Mouse (Mus musculus) thymus, postnatal 14 days (tissue): ENCODE results near the gene Hjurp.

Experiments
- DNase-seq: peaks from one replicate; pipeline ENCODE4 v3.0.0; 2021

The Hjurp gene

DNA sequence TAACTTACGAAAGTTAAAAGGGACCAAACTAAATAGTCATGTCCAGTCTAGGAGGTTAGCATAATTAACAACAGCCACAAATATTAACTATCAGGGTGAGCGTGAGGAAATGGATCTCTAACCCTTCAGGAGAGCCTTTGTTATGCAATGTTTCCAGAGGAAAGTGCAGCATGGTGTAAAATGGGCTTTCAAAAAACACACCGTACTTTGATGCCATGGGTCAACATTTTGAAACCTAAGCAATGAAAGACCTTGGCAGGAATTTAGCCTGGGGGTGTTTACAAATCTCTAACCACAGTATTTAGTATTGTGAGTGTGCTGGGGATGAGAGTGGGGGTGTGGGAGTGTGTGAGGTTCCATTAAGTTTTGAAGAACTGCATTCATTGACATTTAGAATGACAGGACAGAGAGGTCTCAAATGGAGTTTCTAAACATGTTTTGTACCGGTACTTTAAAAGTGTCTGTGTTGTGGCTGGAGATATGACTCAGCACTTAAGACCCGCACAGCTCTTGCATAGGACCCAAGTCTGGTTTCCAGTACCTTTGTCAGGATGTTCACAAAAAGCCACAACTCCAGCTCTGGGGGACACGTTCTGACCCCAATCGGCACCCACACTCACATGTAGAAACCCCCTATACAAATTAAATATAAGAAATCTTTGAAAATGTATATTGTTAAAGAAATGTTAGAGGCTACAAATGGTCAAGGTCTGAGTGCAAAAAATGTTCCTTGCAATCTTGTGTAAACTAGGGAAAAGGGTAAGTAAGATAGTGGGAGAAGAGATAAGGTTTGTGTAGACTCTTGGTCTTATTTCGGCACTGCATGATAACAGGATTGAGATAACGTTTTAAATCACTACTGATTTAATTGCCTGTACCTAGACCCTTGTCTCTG, 1.9 kb upstream of the Hjurp start:
- no peak for DNase-seq

DNA sequence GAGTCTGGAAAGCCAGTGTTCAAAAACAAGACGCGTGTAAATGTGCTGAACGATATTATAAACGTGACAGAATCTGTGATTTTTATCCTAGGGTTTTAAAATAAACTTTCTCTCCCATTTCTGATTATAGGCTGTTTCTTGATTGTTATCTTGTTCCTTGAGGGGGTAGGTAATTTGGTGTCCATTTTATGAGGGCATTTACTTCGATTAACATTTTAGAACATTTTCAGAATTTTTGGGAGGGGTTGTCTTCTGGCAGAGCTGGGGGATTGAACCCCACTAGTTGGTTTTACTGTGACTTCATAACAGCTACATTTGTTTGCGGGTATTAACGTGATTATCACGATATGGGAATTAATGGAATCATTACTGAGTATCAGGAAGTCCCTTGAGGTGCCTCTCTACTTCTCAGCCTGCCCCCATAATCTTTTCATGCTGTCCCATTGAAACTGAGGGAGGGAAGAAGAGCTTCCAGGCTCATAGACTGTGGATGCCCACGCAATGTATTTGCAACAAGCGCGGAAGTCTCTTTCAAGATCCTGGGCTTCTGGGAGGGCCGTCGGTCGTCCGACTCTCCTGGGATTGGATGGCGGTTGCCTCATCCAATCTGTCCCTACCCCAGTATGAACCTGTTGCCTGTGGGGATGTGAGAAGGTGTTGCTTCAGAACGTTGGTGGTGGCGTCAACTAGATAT, 532 bp upstream of the Hjurp start:
- DNase-seq: no peak

DNA sequence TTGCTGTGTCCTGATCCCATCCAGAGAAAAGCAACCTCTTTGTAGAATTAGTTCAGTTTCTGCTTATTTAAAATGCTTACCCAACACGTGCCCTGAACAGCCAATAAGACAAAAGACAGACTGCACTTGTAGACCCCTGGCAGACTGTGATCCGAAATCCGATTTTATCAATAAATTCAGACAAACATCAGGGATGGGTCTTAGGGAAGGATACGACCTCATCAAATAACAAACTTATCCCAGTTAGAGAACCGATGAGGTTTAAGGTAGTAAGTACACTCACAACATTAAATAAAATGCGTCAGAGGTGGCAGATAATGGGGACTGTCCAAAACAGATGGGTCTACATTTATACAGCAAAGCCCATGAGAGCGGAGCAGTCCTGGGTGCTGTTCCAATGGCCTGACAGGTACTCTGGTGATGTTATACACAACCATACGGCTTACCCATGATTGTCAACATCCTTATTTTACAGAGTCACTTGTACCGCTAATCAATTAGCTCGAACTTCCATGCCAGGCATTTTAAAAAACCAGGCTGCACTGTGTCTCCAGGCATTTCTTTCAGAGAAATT, 822 bp downstream of the Hjurp start:
- DNase-seq: peak; percentile 28

DNA sequence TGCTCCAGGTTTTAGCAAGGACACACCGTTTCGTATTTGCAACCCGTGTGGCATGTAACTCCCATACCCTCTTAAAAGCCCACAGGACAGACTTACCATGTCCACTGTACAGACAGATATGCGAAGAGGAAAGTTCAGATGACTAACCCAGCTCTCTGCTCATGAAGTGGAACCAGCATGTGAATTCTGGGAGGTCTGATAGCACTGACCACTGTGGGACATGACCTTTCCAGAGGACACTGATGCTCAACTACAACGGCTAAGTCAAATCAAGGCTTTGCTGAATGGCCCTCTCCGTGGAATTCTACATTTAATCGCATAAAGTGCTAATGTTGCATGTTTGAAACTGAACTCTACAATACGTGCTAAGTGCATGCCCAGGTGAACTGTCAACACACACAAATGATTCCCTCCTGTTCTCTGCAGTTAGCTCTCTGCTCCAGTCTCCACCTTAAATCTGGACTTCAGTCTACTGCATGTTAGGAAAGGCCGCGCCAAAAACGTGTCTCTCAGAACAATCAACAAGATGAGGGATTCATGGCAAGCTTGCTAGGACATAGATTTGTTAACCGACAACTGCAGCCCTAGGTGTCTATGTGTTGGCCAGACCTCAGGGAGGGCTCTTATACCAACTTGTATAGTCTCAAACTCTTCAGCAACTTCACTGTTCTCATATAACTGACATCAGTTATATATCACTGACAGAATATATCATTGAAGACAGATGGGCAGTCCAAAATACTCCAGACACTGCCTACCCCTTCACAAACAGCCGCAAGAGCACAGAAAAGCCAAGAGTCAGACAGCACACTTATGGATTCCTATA, 1.5 kb downstream of the Hjurp start:
- peak; percentile 36 for DNase-seq

DNA sequence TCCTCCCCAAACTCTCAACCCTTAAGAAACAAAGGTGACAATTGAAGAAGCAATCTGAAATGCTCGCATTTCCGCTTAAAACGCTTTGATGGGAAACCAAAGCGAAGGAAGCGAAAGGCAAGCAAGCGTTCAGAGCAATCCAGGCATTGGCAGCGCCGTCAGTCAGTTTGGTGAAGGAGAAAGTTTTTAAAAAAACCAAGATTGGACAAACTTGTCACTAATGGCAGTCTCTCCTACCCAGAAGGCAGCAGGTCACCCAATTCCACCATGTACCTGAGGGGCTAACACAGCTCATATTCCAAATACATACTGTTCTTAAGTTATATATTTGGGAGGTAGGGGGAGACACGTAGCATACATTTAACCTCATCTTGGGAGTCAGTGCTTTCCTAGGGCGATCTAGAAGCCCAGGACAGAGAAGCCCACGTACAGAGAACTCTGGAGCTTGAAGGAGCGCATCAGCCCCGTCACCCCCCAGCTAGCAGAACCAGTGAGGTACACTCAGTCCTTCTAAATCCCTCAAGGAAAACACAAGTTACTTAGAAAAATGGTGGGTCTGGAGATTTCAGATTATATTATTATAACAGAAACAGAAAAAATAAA, 2.3 kb downstream of the Hjurp start:
- peak; percentile 19 for DNase-seq

DNA sequence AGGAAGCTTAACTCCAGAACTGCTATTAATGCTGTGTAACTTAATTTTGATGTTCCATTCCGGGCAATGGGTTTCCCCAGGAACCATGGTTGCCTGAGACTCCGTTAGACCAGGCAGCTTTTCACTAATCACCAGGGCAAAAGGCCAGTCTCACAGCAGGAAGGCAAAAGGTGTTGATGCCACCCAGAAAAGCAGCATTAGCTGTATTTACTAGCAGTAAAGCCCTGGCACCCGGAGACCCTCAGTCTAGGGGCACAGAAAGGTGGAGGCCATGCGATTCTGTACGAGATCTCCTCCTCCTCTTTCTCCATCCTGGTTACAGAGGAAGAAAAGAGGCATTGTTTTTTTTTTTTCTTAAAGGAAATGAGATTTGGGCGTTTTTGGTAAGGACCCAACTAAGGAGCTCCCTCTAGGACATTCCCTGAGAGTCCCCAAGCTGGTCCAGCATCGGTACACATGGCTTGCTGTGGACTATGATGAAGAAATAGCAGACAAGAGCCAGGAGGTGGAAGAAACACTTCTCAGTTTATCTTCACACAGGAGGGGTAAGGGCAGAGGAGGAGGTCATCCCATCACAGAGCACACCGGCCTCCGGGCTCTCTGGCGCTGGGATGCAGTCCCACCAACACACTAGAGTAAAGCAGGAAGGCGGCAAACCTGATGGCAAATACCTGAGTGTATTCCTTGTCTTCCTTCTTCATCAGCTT, 2.9 kb downstream of the Hjurp start:
- peak; percentile 16 for DNase-seq

DNA sequence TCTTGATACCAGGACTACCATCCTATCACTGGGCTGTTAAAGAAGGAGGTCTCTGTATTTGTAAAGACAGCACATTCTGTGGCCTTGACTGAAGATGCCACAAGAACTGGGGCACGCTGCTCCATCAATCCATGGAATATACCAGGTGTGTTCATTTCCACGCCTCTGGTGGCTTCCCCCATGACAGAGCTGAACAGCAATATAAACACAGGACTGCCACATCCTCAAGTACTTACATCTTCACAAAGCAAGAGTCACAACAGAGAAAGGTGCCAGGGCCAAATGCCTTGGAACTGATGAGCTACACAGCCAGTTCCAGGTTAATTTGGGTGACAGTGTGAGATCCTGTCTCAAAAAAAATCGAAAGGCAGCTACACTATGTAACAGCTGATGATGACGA, 3.6 kb downstream of the Hjurp start:
- peak; percentile 20 for DNase-seq

DNA sequence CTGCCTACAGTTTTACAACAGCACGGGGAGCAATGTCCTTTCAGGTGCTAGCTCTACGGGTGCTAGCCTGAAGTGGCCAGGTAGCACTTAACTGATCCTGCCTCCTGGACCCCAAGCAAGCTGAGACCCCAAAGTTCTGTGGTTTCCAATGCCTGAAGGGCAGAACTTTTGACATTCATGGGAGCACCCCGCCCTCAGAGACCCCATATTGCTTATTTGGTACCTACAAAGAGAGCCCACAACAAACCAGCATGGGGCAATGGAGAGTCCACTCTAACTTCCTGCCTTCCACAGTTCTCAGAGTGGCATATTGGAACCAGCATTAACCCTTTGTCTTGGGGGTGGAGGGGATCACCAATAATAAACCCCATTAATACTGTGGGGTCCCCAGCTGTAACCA, 4.1 kb downstream of the Hjurp start:
- peak; percentile 18 for DNase-seq

DNA sequence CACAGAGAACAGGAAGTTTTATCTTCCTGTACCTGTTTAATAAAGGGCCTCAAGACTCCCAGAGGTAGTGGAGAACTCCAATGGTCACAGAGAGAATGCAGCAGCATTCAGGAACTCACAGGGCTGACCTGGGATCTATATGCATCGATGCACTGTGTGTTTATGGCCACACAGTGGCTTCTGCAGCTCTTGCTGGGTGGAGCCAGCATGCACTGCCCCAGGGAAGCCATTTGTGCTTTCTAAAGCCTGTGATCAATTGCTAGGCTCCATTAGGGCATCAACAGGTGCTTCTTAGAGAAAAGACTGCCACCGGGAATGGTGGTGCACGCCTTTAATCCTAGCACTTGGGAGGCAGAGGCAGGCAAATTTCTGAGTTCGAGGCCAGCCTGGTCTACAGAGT, 4.6 kb downstream of the Hjurp start:
- no peak for DNase-seq

DNA sequence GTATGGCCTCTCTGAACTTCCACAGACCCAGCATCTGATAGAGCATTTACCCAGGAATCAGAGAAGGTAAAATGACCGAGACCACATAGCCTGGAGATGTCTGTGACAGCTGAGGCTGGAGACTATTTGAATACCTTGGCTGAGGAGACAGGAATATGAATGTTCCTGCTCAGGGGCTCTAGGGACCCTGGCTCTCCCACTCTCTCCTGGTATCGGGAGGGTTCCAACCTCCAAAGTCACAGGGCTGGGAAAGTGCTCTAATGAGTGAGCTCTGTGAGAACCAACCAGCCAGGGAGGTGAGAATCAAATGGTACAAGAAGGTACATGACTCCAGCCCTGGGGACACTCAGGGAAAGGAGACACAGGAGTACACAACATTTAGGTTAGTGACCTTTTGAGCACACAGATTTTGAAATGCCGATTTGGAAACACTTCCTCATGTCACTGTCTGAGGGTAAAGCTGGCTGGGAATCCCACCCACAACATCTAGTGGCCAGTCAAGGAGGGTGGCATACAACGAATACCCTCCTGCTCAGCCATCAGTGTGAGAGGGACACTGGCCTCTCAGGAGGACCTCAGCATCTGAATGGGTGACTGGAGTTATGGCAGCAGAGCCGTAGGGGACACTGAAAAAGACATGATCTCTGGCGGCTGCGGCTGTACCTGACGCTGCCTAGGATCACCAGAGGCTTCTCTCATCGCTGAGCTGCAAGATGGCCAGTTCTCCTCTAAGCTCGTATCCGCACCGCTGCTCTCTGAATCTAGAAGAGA, 7.7 kb downstream of the Hjurp start:
- DNase-seq: no peak

DNA sequence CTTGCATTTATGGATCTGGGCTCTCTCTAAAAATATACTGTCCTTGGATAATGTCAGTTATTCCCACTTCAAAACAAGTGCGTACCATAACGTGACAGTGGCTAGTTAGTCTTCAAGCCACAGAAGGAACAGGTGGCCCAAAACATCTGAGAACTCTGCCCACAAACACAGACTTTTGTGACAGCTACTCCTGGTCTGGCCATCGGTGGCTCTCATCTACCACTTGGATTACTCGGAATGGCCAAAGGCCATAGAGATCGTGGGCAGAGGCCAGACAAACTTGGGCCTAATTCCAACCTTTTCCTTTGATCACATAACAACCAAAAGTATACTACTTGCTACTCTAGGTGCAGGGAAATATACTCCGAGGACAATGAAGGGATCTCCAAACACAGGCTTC, 9.4 kb downstream of the Hjurp start:
- DNase-seq: no peak

DNA sequence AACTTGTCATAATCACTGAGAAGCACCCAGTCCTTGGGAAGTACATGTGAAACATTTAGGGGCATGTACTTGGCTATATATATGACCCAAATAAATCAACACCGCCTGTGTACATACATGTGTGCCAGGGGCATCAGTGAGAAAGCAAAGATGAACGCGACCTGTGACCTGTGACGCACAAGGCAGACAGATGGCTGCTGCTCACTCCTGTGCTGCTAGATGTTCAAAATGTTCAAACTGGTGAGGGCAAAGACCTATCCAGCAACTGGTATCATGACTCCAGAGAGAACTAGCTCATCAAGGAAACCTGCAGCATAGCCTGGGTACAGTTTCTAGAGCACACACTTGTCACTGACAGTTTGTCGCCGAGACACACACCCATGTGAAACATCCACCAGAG, 9.9 kb downstream of the Hjurp start:
- DNase-seq: no peak

DNA sequence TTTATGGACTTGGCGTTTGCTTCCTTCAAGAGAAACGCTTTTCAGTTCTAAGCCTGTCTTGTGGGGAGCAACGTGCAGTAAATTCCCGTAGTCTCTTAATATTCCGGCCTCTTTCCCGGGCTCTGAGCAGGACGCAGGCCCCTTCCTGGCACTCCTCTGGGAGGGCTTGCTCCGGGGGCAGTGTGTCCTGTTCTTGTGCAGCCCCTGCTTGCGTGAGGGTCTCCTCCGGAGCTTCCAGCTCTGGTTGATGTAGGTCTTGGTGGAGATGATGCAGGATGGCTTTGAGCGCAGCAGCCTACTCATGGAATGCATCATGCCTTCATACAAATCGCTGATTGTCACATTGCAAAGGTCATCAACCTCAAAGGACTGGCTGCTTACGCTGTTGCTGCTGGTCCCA, 11.3 kb downstream of the Hjurp start:
- DNase-seq: no peak

DNA sequence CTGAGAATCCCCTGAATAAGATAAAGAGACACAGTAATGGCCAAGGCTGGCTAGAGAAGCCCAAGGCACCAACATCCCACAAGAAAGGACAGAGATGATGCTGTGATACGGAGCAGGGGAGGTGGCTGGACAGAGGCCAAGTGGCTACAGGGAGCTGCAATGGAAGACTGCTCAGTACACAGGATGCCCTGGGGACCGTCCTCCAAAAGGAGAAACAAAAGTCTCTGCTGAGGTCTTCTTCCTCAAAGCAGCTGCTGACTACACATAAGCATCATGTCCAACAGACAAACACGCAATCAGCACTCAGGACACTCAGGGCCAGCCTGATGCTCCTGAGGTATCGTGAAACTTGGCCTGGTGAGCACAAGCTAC, 12.6 kb downstream of the Hjurp start:
- DNase-seq: no peak

DNA sequence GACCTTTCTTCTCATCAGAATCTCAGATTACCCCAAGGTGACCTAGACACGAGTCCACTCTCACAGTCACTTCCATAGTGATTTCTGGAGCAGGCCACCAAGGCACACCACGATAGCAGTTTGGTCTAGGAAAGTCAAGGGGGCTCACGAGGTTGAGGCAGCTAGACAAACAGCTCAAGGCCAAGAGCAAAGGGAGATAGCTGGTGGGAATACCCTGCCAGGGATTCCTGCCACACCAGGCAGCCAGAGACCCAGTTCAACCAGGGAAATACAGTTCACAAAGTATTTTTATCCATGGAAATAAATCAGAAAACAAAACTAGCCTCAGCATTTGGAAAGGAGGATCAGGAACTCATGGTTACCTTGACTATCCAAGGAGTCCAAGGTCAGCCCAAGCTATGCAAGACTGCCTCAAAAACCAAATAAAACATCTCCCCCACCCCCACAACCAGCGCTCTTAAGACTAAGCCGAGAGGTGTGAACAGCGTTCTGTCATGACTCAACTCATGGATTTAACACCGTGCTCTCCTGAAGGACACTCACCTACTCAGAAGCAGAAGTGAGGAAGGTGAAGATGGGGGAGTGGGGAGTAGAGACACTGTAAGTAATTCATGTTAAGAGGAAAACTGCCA, 13.1 kb downstream of the Hjurp start:
- no peak for DNase-seq

DNA sequence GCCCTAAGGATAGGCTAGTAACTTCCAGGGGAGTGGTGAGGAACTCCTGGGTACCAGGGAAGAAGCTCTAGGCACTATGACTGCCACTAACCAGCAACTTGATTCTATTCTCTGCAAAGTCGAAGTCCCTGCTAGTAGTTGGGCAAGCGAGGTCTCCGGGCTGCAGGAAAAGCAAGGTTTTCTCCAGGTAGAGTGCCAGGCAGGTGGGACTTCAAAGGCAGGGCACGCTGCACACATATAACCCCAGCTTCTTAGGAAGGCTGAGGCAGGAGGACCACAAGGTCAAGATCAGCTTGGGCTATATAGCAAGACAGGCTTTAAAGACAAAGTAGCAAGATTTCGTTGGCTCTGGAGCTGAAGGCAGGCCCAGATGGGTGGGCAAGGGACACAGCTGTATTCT, 13.7 kb downstream of the Hjurp start:
- DNase-seq: no peak

DNA sequence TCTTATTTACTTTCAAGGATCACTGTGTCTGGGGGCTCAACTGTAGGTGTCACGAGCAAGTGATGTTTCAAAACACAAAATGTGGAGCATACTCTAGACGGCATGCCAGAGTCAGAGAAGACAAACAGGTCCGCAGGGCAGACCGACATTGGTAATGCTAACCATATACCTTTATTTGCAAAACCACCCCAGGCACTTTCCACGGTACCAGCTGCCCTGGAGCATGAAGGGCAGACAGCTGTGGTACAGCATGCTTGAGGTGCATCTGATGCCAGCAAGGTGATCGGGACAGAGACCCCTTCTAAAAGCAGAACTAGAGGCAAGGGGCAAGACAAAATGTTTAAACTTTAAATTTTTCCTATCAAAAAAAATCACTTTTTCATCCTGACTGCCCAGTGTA, 14.5 kb downstream of the Hjurp start:
- DNase-seq: no peak

DNA sequence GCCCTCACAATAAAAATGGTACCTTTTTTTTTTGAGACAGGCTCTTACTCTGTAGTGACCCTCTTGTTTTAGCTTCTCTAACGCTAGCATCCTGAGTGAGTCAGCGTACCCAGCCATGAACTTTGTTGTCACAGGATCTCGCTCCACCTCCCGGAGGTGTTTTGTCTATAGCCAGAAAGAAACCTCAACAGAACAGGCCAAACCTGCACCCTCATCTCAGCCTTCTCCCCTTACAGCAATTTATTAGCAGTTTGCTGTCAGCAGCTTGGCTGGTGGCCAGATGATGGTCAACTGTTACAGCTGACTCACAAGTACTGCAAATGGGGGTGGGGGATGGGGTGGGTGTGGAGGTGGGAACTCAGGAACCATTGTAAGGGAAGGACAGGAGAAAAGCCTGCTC, 15.2 kb downstream of the Hjurp start:
- DNase-seq: no peak

DNA sequence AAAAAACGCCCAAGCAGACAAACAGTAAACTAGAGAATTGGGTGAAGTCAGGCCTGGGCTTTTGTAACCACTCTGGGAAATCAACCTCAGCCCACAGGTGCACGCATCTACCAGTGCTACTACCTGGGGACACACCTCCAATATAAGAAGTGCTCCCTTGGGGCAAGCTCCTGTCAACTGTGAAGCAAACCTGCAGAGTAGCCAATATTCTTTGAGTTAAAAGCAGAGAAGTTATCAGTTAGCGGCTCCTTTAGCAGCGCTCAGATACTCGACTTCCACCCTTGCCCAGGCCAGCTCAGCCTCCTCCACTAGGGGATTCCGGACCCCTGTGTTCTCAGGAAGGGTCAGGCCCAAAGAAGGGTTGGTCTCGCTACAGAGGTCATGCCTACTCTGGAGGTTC, 15.7 kb downstream of the Hjurp start:
- no peak for DNase-seq

DNA sequence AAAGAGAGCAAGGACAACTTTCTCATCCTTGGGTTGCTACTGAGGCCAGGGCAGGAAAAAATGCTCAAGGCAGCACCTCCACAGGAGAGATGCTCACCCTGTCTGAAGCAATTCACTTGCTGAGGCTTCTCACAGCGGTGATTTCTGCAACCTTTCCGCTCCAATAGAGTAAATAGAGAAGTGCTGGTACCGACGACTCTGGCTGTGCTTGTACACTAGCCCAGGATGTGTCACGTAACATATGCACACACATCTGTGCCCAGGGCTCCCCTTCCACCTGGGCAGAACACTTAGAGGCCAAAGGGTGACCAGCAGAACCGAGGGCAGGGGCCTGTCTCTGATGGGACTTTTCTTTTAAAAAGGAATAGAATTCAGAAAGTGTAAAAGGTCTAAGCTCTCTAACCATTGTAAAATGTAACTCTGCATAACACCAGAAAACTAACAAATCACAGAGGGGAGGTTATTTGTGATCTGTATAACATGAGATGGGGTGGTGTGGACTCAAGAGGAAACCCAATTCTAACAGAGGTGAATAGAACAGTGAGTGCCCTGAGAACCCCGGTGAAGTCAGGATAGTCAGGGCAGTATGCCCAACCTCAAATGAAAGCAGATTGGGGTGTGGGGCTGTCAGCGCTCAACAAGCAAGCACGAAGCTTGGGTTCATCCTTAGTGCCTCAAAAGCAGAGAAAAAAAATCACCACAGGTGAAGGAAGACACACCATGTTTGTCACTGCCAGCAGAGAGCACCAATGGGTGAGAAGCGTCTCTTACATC, 16.6 kb downstream of the Hjurp start:
- DNase-seq: no peak
